Mouse (Mus musculus): ENCODE results near the gene Ptprs.

DNA sequence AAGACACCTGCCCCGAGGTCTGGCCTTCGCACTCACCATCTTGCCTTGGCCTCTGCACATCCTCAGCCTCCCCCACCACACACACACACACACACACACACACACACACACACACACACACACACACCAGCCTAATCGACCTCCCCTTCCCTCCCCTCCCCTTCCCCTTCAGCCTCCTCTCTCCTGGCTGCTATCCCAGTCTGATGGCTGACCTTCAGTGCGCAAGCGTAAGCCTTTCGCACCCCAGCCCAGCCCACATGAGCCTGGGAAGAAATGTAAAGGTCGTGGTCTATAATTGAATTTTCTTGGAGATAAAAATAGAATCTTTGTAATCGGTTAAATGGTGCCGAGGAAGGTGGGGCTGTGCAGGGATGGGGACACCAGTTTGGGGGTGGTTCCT, 8.8 kb upstream of the Ptprs start:
- TF ChIP-seq CTCF (IDR thresholded peaks at IDR 0.05; ENCODE audit: control insufficient read depth, insufficient read depth, insufficient replicate concordance, low read depth, low read length) (no peak), POLR2A (IDR thresholded peaks at IDR 0.05; ENCODE audit: control insufficient read depth, low read depth, low read length) (no peak)
